Mouse (Mus musculus) cerebellum, postnatal 14 days (tissue): ENCODE results near the gene Ndufc2.

ENCODE experiments used
- DNase-seq, 2 experiments: peaks; one replicate each; pipeline ENCODE4 v3.0.0; 2021; ENCODE audit warnings: mixed read lengths in 2 of 2

Ndufc2 gene

DNA sequence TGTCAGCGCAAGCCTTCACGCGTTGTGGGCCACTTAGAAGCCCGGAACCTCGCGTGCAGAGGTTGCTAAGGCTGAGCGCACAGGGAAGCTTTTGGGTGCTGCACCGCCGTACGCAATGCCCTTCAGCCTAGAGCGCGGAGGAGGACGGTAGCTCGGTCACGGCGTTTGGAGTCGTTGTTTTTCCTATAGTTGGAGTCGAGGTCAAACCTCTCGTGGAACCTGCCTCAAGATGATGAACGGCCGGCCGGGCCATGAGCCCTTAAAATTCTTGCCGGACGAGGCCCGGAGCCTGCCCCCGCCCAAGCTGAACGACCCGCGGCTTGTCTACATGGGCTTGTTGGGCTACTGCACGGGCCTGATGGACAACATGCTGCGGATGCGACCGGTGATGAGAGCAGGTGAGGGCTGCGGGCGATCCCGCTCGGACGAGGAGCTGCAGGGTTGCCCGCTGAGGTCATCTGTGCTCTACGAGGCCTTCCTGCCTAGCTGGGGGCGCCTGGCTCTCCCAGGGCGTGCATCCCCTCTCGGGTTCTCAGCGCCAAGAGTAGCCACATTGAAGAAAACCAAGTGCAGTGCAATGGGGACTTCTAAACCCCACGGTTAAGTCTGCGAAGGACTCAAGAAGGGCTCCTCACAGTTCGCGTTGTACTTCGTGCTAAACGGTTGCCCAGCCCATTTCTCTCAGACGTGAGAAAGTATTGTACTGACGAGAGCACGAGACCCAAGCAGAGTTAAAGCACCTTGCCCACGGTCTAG, at the start of gene Ndufc2:
Gene Ndufc2 (plus strand): TSS at position 44 of the 756 bp plus-strand sequence.
- DNase-seq, result peak; percentile 88

DNA sequence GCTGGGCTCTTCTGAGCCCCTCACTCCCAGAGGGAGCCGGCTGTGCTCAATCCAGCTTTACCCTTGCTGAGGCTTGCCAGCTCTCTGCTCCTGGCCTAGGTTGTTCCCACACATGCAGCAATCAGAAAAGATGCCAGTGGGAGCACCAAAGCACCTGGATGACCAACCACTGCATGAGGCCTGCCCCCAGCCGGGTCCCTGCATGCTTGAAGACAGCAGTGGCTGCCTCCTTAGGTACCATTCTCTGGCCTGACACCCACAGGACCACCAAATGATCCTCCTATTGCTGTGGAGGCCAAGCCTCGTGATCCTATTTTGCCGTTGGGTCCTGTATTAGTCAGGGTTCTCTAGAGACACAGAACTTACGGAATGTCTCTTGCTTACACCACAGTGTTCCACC, 48.9 kb upstream of the Ndufc2 start:
- no peak for DNase-seq

DNA sequence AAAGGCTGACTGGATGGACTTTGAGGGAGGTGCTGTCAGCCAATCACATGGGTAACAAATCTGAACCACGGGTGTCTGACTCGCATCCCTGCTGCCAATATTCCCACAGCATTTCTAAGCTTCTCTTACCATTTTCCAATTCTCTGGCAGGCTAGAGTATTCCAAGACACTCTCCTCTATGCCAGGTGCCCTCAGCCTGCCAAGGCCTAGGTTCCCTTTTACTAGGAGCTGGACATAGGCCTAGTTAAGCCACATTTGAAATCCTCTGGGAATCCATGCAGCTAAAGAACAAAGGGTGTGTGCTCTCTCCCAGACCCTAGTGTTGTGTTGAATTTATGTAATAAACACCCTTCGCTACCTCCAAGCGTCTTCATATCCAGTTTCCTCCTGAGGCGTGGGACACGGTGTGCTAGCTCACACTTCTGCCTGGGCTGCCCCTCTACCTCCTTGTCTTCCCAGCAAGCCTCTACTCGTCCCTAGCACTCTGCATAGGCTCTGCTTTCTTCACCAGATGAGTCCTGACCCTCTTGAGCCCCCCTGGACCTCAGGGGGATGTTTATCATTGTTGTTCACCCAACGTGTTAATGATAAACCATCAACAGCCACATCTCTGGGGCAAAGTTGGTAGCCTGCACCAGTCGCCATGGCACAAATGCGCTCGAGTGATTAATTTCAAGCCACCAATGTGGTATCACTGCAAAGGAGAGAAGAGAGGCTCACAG, 47.9 kb upstream of the Ndufc2 start:
- no peak for DNase-seq

DNA sequence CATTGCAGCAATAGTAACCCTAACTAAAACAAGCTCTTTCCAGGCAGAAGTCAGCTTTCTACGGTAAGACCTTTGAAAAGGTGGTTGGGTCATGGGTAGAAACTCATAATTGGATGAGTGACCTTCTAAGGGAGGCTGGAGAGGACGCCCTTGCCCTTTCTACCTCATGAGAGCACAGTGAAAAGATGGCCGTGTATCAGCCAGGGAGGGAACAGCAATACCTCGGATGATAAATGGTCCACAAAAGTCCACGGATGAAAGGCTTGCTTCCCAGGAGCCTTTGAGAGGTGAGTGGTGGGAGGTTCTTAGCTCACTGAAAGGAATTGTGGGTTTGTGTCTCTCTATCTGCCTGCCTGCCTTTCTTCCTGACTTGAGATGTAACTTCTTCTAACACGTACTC, 46.4 kb upstream of the Ndufc2 start:
- DNase-seq, result no peak

DNA sequence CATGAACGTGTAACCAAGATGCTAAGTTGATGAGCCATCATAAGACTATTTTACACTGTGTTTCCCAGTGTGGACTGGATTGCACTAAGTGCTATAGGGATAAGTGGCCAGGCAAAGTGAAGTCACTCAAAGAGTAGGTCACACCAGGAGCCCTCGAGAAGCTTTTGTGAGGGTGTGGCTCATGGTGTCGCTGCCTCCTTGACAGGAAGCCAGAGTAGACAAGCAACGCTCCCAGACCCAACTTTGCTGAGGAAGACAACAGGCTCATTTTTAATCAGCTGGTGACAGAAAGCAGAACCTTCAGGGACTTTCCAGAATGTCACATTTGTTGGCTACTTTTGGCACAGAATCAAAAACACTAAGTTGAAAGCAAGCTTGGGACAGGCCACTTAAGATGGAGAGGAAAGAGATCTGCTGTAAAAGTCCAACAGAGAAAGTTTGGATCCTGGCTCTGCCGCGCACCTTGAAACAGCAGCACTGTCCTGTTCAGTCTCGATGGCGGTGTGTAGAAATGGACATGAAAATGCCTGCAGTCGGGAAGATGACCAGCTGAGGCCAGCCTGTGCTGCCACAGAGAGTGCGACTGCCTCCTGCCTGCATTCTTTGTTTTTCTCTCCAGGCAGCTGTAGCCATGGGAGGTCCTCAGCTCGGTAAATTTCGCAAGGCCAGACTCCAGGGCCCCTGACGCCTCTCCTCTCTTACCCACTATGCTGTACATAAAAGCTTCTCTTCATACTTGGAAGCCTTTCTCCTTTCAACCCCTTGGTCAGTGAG, 44.5 kb upstream of the Ndufc2 start:
- no peak for DNase-seq

DNA sequence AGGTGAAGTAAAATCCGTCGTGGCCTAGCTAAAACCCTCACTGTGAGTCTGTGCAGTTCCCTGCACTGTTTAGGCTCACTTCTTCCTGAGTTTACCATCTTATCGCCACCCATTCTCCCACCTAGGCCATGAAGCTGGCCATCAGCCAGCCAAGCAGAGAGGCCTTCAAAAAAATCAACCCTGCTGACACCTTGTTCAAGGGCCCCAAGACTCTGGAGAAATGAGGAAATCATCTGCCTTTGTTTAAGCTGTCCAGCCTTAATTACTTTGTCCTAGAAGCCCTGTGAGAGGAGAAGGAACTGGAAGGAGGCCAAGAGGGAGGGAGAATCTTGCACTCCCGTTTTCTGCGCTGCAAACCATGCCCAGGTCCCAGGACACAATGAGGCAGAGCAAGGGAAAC, 43.5 kb upstream of the Ndufc2 start:
- DNase-seq, result no peak

DNA sequence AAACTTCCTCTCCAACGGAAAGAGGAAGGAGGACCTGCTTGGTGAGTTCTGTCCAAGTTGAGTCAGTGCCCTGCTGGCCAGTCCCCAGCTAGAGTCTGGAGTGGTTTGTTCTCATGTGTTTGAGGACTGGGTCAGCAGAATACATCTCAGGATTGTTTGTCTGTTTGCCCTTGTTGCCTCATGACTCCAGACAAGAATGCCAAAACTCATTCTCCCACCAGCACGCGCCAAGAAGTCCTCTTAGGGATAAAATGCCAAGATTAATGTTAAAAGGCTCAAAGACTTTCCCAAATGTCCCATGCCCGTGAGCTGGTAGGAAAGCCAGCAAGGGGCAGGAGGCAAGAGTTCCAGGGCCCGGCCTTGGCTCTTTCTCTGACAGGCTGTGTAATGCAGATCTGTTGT, 42.9 kb upstream of the Ndufc2 start:
- no peak for DNase-seq

DNA sequence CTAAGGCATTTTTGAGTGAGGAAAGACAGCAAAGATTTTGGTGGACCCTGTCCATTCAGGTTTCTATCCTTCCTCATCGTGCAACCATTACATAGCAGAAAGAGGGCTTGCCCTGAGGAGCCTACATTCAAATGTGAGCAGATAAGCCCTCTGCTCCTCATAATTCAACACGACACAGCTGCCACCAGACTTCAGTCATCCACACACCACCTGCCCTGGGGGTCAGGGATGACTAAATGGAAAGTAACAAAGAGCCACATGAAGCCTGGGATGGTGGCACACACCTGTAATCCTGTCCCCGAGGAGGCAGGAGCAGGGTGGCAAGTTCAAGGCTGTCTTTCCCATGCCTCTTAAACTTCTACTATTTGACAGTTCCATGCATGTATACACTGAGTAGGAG, 42.0 kb upstream of the Ndufc2 start:
- no peak for DNase-seq

DNA sequence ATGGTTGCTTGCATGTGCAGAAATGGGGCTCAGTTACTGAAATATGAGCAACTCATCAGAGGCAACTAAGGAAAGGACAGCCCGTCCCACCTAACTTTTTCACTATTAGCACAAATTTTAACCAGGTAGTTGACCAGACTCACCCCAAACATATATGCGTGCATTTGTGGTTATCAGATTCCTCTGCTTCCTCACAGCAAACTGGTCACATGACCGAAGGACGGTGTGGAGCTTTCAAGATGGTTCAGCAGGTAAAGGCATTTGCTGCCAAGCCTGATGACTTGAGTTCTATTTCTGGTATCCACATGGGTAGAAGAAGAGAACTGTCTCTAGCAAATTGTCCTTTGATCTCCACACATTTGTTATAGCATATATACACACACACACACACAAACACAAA, 41.5 kb upstream of the Ndufc2 start:
- DNase-seq, result no peak

DNA sequence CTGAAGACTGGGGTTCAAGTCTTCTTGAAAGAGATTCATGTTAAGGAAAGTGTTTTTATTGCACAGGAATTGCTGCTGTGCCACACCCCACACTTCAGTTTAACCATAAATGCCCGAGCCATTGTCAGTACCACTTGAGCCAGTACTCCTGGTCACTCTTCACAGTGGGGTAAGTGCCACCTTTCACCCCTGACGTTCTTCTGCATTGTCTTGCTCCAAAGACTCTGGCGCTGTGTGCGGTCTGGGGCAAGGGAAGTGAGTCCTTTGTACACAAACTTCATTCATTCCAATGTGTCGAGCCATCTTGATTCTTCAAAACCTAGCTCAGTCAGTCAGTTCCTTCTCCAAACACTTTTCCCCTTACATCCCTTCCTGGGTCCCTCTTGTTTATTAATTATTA, 39.6 kb upstream of the Ndufc2 start:
- DNase-seq, result no peak

DNA sequence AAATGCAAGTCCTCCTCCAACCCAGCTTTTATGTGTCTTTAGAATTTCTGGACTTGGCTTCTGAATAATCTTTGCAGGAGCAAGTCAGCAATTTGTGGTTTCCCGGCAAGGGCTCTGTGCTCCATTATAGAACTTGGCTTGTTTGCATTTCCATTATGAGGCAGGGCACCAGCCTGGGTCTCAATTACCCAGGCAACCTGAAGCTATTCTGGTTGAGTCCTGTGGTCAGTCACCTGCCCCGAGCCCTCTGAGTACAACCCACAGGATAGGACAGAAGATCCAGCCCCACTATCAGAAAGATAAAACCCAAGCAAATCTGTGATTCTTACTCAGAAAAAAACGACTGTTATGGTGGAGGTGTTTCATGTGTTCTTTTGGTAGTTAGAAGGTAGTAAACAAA, 38.8 kb upstream of the Ndufc2 start:
- no peak for DNase-seq

DNA sequence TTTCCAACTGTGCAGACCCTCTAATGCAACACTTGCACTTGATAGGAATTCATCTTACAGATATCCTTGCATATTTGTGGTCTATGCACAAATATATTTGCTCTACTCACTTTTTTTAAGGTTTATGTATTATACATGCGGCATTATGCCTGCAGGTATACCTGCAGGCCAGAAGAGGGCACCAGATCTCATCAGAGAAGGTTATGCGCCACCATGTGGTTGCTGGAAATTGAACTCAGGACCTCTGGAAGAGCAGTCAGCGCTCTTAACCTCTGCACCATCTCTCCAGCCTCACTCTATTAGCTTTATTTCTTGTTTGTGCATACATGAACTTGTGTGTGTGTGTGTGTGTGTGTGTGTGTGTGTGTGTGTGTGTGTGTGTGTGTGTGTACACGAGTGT, 38.3 kb upstream of the Ndufc2 start:
- DNase-seq, result peak in 1 of 2 experiments; percentile 63

DNA sequence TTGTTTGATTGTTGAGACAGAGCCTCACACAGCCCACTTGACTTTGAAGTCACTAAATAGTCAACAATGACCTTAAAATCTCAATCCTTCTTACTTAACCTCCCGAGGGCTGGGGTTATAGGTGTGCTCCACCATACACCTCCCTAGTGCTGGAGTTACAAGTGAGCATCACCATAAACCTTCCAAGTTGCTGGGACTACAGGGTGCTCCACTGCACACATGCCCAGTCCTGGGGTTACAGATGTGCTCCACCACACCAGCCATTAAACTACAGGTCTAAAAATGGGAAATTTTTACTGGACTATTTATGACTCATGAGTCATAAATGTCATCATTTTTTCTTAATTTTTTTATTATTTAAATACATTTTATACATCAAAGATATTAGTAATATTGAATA, 33.9 kb upstream of the Ndufc2 start:
- DNase-seq, result no peak

DNA sequence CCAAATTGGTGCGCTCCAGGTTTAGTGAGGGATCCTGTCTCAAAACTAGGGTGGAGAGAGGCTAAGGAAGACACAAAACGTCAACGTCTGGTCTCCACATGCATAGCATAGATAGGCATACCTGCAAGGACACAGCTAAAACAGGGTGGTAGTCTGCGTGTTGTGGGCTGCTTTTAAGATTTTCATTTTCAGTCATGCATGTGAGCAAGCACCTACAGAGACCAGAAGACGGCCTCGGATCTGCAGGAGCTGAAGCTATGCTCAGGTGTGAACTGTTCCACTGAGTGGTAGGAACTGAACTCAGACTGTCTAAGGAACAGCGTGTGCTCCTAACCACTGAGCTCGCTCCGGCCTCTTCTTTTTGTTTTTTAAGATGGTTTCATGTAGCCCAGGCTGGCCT, 24.7 kb upstream of the Ndufc2 start:
- DNase-seq, result no peak

DNA sequence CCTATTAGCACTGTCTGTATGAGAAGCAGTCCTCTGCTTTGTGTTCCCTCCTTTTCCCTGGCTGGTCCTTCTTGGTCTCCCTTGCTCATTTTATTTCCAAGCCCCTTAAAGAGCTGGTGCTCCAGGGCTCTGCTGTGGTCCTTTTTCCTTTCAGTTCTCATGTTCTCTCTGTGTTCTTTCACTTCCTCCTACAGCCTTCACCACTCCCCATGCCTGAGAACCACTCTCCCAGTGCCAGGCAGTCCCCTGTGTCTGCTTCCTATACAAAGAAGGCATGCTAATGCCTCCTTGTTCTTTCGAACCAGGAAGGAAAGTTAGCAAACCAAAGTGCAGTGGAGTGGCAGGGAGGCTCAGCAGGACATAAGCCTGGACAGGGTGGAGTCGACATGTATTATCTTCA, 23.9 kb upstream of the Ndufc2 start:
- DNase-seq, result no peak

DNA sequence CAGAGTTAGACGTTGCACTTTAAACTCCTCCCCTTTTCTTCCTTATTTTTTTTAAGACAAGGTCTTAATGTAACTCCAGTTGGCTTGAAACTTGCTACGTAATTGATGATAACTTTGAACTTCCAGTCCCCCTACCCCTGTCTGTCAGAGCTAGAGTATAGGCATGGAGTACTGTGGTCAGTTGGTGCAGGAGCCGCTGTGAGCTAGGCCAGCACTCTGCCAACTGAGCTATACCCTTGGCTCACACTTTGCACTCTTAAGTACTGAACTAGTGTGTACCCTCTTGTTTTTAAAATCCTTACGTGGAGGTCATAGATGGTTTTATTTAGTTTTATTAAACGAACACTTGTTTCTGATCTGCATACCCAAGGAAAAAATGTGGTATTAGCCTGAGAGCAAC, 20.5 kb upstream of the Ndufc2 start:
- no peak for DNase-seq

DNA sequence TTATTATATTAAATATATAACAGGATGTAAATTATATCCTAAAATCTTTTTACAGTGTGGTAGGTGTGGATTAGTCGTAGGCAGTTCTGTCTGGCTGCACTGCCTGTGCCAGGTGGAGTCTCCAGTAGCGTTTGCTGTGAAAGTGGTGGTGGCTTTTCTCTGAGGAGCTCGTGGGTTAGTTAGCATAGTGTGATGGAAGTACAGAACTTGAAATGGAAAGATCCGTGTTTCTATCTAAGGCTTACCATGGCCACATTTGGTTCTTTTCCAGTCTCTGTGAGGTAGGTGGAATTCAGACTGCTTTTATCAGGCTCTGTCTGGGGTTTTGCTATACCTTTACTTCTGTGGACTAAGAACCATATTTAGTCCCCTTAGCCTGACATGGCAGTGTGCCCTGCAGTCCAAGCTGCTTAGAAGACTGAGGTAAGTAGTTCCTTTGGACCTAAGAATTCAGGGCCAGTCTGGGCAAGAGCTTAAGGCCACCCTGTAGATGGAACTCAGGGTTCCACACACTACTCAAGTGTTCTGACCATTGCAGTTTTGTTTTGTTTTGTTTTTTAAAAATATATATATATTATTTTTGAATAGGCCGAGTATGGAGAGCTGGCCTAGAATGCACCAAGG, 19.2 kb upstream of the Ndufc2 start:
- no peak for DNase-seq

DNA sequence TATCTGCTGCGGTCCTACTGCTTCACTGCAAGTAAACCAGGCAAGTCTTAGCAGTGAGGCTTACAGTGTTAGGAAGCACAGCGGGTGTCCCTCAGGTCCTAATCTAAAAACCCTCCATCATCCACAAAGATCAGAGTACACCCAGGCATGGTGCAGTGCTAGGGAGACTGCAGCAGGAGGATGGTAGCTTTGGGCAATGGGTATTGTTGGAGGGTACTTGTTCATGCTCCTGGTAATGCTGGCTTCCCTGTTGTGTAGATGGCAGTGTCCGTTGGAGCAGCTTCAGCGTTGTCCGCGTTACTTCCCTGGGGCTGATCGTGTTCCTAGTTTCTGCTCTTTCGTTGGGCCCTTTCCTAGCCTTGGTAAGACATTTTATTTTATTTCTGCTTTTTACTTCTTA, 17.1 kb upstream of the Ndufc2 start:
- DNase-seq, result no peak

DNA sequence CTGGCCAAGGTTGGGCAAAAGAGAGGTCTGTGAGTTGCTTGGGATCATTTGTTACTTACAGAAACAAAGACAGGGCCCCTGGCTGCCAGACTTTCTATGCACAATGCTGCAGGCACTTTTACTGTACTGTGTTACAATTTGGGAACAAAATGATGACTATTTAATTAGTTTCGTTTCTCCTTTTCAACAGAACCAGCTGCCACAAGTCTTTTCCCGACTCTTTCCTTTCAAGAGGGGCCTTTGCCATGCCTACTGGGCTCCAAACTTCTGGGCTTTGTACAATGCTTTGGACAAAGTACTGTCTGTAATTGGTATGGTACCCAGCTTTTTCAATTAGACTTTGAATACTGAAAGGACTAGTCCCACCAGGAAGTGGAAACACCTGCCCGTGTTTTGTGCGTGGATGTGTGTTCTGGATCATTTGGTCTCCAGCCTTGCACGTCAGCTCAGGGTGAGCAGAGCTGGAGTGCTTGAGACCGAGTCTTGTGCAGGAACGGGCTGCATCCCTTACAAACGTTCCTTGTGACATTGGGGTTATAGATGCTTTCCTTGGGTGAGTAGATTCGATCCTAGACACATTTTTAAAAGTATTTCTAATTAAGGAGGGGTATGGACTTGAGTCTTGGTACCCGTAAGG, 16.2 kb upstream of the Ndufc2 start:
- no peak for DNase-seq

DNA sequence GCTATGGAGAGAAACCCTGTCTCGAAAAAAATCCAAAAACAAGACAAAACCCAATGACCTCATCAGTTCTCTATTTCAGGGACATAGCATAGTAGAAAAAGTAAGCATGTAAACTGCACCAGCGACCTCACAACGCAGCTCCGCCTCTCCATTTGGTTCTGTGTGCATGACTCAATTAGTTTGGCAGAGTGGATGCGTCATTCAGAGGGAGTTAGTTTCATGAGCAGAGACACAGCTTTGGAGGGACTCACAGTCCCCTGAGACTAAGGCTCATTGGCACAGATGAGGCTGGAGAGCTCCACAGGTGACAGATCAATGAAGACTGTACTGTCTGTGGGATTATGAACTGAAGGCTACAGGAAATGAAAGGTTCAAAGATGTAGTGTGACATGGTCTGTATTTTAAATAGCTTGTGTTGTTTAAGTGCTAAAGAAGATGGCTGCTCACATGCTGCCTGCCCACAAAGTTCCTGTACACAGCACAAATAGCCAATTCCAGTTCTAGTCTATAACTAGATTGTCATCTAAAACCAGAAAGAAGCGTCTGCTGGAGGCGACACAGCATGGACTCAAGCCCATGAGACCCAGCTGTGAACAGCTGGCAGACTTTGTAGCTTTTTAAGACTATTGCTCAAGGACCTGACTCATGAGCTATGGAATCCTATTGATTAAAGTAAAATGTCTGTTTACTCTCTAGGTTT, 13.5 kb upstream of the Ndufc2 start:
- DNase-seq, result peak in 1 of 2 experiments; percentile 37

DNA sequence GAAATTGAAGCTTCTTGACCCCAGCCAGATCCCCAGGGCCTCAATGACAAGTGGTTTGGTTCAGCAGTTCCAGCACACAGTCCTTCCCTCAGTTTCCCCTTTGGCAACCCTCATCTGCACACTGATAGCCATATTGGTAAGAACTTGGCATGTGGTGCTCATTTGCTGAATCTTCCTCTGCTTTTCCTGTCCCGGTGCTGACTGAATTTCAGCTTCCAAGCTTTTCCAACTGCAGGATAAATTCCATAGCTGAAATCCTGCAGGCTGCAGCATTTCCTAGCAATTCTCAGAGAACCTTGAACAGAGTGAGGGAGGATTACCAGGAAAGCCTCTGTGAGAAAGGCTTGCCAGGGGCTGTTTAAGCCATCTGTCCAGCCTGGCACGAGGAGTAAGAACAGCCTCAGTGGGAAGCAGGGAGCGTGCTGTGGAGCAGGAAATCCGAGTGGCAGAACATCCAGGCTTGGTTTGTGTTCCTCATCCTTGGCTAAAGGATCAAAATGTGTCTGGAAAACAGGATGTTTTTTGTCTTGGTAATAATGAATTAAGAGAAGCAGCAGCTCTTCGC, 12.9 kb upstream of the Ndufc2 start:
- DNase-seq, result peak; percentile 94 to 97
